Mouse (Mus musculus): Measurements from ENCODE around the gene Noxo1. TPM values are rescaled to one million over a fixed set of nuclear protein-coding genes. Genes with fewer than 3 reads are reported as not detected.

Gene Noxo1
- polyA plus RNA-seq, 1 experiment: 2.5 TPM

DNA sequence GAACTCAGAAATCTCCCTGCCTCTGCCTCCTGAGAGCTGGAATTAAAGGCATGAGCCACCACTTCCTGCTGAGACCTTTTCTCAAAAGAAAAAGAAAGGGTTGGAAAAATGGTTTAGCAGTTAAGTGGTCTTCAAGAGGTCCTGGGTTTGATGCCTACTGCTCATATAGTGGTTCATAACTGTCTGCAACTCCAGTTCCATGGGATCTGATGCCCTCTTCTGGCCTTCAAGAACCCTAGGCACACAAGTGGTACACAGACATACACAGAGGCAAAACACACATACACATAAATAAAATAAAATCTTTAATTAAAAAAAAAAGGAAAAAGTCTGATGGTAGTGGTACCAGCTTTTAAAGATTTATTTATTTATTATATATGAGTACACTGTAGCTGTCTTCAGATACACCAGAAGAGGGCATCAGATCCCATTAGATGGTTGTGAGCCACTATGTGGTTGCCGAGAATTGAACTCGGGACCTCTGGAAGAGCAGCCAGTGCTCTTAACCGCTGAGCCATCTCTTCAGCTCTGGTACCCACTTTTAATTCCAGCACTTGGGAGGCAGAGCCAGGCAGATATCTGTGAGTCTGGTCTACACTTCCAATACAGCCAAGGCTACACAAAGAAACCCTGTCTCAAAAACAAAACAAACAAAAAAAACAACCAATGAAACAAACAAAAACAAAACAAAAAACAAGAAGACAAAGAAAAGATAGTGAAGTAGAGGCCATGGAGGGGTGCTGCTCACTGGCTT, 29.8 kb downstream of the Noxo1 start:
- WGBS: 61% methylated on average over 3 of the region's 3 CpGs
- H3K4me1 ChIP-seq (ENCODE audit: control insufficient read depth, insufficient read depth, low read length): no peaks in the 10 kb centered on the region; the same call in 1 of the 2 replicates
- no peak overlapping the region for H3K27ac ChIP-seq (ENCODE audit: control insufficient read depth, insufficient read depth, low read depth, low read length, poor library complexity)
- no peak overlapping the region for H3K4me3 ChIP-seq (replicated peaks; ENCODE audit: control insufficient read depth, low read depth, low read length)
- TF ChIP-seq CTCF (IDR thresholded peaks at IDR 0.05; ENCODE audit: control insufficient read depth, insufficient read depth, low read length): no peak
- no peak for TF ChIP-seq POLR2A (IDR thresholded peaks at IDR 0.05; ENCODE audit: borderline replicate concordance, control insufficient read depth, low read depth, low read length)

DNA sequence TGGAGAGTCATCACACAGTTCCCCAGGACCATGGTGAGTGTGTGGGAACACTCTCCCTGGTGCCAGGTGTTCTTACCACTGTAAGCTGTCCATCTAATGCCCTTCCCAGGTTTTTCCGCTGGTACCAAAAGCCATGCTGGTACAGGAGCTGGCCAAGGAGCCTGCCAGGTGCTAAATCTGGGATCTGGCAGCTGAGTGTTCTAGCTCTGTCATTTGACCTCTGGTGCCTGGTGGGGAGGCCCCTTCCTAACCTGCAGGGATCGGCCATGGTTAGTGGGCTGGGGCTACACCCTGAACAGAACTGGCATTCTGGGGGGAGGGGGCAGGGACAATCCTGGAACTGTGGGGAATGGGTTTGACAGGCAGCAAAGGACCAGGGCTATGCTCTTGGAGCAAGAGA, 31.6 kb downstream of the Noxo1 start, which contains the start of gene Rpl3l:
TSS of gene Rpl3l (plus strand) at position 203 of the 400 bp plus-strand sequence.
- Histone ChIP-seq H3K4me1 (ENCODE audit: control insufficient read depth, insufficient read depth, low read length) (no peaks in the 10 kb centered on the region; the same call in 1 of the 2 replicates), H3K27ac (ENCODE audit: control insufficient read depth, insufficient read depth, low read depth, low read length, poor library complexity) (no peak within 1 kb of the TSS), H3K4me3 (replicated peaks; ENCODE audit: control insufficient read depth, low read depth, low read length) (no peak within 1 kb of the TSS)
- TF ChIP-seq CTCF (IDR thresholded peaks at IDR 0.05; ENCODE audit: control insufficient read depth, insufficient read depth, low read length): no peak
- 76% methylated on average over 2 of the region's 2 CpGs for WGBS

DNA sequence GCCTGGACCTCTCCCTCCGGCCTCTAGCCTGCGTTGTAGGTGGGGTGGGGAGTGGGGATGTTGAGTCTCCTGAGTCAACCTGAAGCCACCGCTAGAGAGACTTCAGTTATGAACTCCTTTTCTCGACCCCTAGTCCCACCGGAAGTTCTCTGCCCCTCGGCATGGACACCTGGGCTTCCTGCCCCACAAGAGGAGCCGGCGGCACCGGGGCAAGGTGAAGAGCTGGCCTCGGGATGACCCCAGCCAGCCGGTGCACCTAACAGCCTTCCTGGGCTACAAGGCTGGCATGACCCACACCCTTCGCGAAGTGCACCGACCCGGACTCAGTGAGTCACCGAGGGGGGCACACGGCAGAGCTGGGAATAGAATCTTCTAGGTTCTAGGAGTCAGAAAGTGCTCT, 32.1 kb downstream of the Noxo1 start:
- no peak overlapping the region for H3K27ac ChIP-seq (ENCODE audit: control insufficient read depth, insufficient read depth, low read depth, low read length, poor library complexity)
- H3K4me3 ChIP-seq (replicated peaks; ENCODE audit: control insufficient read depth, low read depth, low read length): no peak overlapping the region
- no peaks in the 10 kb centered on the region; the same call in 1 of the 2 replicates for H3K4me1 ChIP-seq (ENCODE audit: control insufficient read depth, insufficient read depth, low read length)
- WGBS: 77% methylated on average over 17 of the region's 17 CpGs
- TF ChIP-seq POLR2A (IDR thresholded peaks at IDR 0.05; ENCODE audit: borderline replicate concordance, control insufficient read depth, low read depth, low read length) (no peak), CTCF (IDR thresholded peaks at IDR 0.05; ENCODE audit: control insufficient read depth, insufficient read depth, low read length) (no peak)

DNA sequence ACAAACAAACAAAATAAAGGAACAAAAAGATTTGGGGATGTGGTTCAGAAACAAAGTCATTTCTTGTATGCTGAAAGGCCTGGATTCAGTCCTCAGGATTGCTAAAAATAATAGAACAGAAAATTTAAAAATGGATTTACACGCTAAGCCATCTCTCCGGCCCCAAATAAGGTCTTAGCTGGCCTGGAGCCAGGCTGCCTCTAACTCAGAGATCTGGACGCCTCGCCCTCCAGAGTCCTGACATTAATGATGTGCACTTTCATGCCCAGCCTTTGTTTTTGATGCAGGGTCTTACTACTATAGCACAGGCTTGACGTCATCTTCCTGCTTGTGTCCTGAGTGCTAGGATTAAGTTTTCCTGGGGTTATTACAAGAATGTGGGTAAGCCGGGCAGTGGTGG, 33.0 kb downstream of the Noxo1 start:
- WGBS: 82% methylated on average over 6 of the region's 6 CpGs
- TF ChIP-seq CTCF (IDR thresholded peaks at IDR 0.05; ENCODE audit: control insufficient read depth, insufficient read depth, low read length) (no peak), POLR2A (IDR thresholded peaks at IDR 0.05; ENCODE audit: borderline replicate concordance, control insufficient read depth, low read depth, low read length) (no peak)
- H3K4me1 ChIP-seq (ENCODE audit: control insufficient read depth, insufficient read depth, low read length): no peaks in the 10 kb centered on the region
- H3K27ac ChIP-seq (ENCODE audit: control insufficient read depth, insufficient read depth, low read depth, low read length, poor library complexity): no peak overlapping the region
- no peak overlapping the region for H3K4me3 ChIP-seq (replicated peaks; ENCODE audit: control insufficient read depth, low read depth, low read length)

DNA sequence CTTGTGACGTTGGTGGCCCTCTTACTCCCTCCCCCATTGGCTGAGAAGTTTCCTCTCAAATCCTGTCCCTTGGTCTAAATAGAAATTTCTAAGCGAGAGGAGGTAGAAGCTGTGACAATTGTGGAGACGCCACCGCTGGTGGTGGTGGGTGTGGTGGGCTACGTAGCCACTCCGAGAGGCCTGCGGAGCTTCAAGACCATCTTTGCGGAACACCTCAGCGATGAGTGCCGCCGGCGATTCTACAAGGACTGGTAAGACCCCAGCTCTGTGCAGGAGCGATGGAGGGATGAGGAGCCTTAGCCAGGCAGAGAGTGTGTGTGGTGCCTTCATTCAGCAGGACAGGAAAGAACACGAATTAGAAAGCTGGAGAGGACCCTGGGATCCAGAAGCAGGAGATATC, 34.8 kb downstream of the Noxo1 start:
- TF ChIP-seq CTCF (IDR thresholded peaks at IDR 0.05; ENCODE audit: control insufficient read depth, insufficient read depth, low read length) (no peak), POLR2A (IDR thresholded peaks at IDR 0.05; ENCODE audit: borderline replicate concordance, control insufficient read depth, low read depth, low read length) (no peak)
- 78% methylated on average over 14 of the region's 14 CpGs for WGBS
- Histone ChIP-seq H3K4me3 (replicated peaks; ENCODE audit: control insufficient read depth, low read depth, low read length) (no peak overlapping the region), H3K4me1 (ENCODE audit: control insufficient read depth, insufficient read depth, low read length) (no peaks in the 10 kb centered on the region; the same call in 1 of the 2 replicates), H3K27ac (ENCODE audit: control insufficient read depth, insufficient read depth, low read depth, low read length, poor library complexity) (no peak overlapping the region)

DNA sequence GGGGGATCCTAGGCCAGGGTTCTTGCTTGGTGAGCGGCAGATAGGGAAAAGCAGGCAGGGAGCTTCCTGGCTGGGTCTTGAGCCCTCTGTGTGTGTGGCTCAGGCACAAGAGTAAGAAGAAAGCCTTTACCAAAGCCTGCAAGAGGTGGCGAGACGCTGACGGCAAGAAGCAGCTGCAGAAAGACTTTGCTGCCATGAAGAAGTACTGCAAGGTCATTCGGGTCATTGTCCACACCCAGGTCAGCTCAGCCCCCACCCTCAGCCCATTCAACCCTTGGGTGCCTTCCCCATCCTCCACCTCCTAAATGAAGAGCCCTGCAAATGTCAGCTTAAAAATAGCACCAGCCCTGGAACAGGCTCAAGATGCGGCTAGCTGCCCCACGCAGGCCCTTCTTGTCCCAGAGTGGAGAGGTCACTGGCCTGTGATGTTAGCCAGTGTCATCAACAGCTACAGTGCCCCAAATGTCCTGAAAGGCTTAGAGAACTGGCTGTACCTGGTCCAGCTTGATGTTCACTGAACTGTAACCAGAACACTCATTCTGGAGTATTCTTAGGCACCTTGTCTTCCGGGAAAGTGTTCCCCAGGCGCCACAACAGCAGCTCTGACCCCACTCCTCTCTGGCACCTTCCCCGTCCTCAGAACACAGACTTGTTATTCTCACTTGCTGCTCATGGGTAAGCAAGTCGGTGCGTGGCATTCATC, 36.4 kb downstream of the Noxo1 start:
- no peak overlapping the region for H3K27ac ChIP-seq (ENCODE audit: control insufficient read depth, insufficient read depth, low read depth, low read length, poor library complexity)
- 84% methylated on average over 12 of the region's 12 CpGs for WGBS
- TF ChIP-seq CTCF (IDR thresholded peaks at IDR 0.05; ENCODE audit: control insufficient read depth, insufficient read depth, low read length) (no peak), POLR2A (IDR thresholded peaks at IDR 0.05; ENCODE audit: borderline replicate concordance, control insufficient read depth, low read depth, low read length) (no peak)

DNA sequence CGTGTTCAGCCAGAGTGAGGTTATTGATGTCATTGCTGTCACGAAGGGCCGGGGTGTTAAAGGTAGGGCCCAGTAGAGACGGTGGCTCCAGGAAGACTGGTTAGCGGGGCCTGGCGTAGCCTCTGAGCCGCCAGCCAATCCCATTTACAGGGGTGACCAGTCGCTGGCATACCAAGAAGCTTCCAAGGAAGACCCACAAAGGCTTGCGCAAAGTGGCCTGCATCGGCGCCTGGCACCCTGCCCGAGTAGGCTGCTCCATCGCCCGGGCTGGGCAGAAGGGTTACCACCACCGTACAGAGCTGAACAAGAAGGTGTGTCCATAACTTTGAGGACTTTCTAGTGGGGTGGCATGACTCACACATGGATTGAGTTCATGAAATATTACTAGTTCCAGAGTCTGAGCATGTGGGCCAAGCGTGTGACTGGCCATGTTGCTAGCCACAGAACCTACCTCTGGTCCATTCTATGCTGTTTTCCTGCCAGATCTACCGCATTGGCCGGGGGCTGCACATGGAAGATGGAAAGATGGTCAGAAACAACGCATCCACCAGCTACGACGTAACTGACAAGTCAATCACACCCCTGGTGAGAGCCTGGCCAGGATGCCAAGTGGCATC, 37.5 kb downstream of the Noxo1 start:
- Histone ChIP-seq H3K4me3 (replicated peaks; ENCODE audit: control insufficient read depth, low read depth, low read length) (no peak overlapping the region), H3K27ac (ENCODE audit: control insufficient read depth, insufficient read depth, low read depth, low read length, poor library complexity) (no peak overlapping the region), H3K4me1 (ENCODE audit: control insufficient read depth, insufficient read depth, low read length) (no peaks in the 10 kb centered on the region; the same call in 1 of the 2 replicates)
- TF ChIP-seq CTCF (IDR thresholded peaks at IDR 0.05; ENCODE audit: control insufficient read depth, insufficient read depth, low read length) (no peak), POLR2A (IDR thresholded peaks at IDR 0.05; ENCODE audit: borderline replicate concordance, control insufficient read depth, low read depth, low read length) (no peak)
- WGBS: 79% methylated on average over 21 of the region's 21 CpGs

More for the DNA sequence above, 36.4 kb downstream of the Noxo1 start:
- Histone ChIP-seq H3K4me1 (ENCODE audit: control insufficient read depth, insufficient read depth, low read length) (no peaks in the 10 kb centered on the region; the same call in 1 of the 2 replicates), H3K4me3 (replicated peaks; ENCODE audit: control insufficient read depth, low read depth, low read length) (no peak overlapping the region)

DNA sequence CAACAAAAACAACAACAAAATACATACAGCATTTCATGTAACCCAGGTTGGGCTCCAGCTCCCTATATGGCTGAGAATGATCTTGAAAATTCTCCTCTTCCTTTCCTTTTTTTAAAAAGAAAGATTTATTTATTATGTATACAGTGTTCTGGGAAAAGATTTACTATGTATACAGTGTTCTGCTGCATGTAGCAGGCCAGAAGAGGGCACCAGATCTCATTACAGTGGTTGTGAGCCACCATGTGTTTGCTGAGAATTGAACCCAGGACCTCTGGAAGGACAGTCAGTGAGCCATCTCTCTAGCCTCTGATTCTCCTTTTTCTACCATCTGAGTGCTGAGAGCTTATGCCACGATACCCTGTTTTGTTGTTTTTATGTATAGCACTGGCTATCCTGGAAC, 38.5 kb downstream of the Noxo1 start:
- no peak for TF ChIP-seq POLR2A (IDR thresholded peaks at IDR 0.05; ENCODE audit: borderline replicate concordance, control insufficient read depth, low read depth, low read length)
- no peak for TF ChIP-seq CTCF (IDR thresholded peaks at IDR 0.05; ENCODE audit: control insufficient read depth, insufficient read depth, low read length)
- Histone ChIP-seq H3K4me3 (replicated peaks; ENCODE audit: control insufficient read depth, low read depth, low read length) (no peak overlapping the region), H3K4me1 (ENCODE audit: control insufficient read depth, insufficient read depth, low read length) (no peaks in the 10 kb centered on the region; the same call in 1 of the 2 replicates), H3K27ac (ENCODE audit: control insufficient read depth, insufficient read depth, low read depth, low read length, poor library complexity) (no peak overlapping the region)
- 77% methylated on average over 1 of the region's 1 CpGs for WGBS
